Mouse (Mus musculus): ENCODE measurements around the gene Chad.

Chad gene

GRCm38 (mm10) chr11:94565151-94565479 is 268 bp downstream of the Chad start:
- in situ Hi-C loops (cut with MboI; ENCODE audit: low sequenced_read_pairs): no loop called here

DNA sequence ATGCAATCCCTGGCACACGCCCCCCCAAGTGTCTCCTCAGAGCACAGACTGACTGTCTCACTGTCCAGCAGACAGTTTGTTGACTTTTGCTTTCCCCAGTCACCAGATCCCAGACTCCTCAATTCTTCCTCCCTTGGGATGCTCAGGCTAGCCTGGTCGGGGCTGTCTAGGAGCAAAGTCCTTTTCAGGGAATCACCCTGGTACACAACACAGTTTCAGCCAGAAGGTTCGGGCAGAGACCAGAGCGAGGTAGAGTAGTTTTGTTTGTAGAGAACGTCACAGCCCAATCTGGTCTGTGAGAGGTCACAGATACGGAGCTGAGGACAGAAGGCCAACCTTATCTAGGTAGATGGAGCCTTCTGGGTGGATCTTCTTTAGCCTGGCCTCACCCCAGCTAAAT is 1.7 kb downstream of the Chad start:
- in situ Hi-C loops (cut with MboI; ENCODE audit: low sequenced_read_pairs): no loop called here

GRCm38 (mm10) chr11:94567326-94567725 is 2.5 kb downstream of the Chad start:
- in situ Hi-C loops (cut with MboI; ENCODE audit: low sequenced_read_pairs): no loop called here

GRCm38 (mm10) chr11:94570612-94571011 is 5.8 kb downstream of the Chad start:
- in situ Hi-C loops (cut with MboI; ENCODE audit: low sequenced_read_pairs): no loop called here

GRCm38 (mm10) chr11:94571850-94572249 is 7.0 kb downstream of the Chad start:
- in situ Hi-C loops (cut with MboI; ENCODE audit: low sequenced_read_pairs): no loop called here

DNA sequence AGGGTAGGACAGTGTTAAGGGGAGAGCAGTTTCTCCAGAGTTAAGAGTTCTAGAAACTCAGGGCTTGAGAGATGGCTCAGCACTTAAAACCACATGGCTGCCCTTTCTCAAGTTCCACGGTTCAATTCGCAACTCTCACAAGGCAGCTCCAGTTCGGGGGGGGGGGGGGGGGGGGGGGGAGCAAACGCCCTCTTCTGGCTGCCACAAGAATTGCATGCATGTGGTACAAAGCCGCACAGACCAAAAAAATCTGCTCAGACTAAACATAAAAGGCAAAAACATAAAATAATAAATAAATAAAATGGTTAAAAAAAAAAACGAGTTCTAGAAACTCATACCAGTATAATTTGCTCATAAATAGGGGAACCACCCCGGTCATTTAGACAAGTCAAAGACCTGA is 9.7 kb downstream of the Chad start:
- in situ Hi-C loops (cut with MboI; ENCODE audit: low sequenced_read_pairs): no loop called here

DNA sequence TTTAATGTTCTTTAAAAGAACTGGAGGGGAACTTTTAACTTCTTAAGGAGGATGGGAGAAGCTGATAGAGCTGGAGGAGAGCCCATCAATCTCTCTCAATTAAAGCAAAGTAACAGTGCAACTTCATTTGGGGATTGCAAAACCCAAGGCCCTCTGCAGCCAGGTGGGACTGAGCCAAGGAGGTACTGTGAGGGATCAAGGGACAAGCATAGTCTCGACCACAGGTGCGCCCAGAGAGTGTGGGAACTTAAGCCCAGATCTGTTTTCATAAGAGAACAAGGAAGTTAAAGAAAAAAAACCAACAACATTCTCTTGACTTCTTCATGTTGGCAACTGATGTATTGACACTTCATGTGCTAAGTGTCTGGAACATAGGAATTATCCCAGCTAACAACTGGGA is 10.2 kb downstream of the Chad start:
- in situ Hi-C loops (cut with MboI; ENCODE audit: low sequenced_read_pairs): no loop called here

- in situ Hi-C loops (cut with MboI; ENCODE audit: low sequenced_read_pairs): no loop called here
These were observed 11.5 kb downstream of the Chad start for GRCm38 (mm10) chr11:94576361-94576760.

- in situ Hi-C loops (cut with MboI; ENCODE audit: low sequenced_read_pairs): no loop called here
These were observed 15.4 kb downstream of the Chad start for GRCm38 (mm10) chr11:94580111-94580740.

DNA sequence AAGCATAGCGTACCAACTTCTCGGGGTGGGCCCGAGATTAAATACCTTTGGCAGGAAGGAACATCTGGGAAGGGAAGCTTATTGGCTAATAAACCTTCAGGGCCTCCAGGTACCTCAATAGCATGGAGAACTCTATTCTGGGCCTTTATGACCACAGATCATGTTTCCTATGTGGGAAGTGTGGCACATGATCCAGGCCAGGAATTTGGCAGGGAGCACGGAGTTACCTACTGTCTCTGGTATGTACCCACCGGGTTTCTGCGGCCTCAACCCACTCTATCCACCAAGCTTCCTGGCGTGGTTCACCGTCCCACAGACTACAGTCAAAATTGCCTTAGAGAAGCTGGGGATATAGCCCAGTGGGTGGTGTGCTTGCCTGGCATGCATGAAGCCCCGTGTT is 20.2 kb downstream of the Chad start:
- in situ Hi-C loops (cut with MboI; ENCODE audit: low sequenced_read_pairs): no loop called here

GRCm38 (mm10) chr11:94587511-94587910 is 22.7 kb downstream of the Chad start:
- in situ Hi-C loops (cut with MboI; ENCODE audit: low sequenced_read_pairs): no loop called here

DNA sequence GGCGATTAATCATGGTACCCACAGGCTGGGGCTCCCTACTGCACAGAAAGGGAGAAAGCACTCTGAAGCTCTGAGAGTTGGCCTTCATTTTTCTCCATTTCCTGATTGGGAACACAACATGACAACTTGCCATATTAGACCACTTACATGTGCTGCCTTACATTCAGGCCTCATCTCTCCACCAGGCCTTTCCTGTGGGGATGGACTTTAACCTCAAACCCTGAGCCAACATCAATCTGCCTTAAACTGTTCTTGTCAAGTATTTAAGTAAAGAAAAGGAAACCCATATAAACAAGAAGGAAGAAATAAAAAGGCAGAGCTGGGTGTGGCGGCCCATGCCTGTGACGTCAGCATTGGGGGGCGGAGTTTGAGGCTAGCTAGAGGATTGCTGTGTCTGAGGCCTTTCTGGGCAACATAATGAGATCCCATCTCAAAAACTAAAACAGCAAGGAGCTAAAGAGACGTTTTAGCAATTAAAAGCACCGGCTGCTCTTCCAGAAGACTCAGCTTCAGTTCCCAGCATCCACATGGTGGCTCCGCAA is 31.5 kb downstream of the Chad start:
- in situ Hi-C loops (cut with MboI; ENCODE audit: low sequenced_read_pairs): no loop called here

DNA sequence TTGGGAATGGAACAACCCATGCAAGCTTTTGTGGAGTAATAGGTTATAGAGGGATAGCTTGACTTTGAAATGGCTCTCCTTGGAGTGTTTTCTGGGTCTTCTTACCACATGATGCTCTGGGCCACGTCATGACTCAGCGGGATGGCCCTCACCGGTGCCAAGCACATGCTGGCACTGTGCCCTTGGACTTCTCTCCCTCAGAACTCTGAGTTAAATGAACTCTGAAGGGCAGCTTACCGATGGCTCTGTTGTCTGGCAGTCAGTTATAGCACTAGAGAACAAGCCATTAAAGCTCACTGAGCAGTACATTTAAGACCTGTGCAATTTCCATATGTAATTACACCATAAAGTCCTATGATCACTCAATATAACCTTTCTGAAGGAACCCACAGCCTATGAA is 32.5 kb downstream of the Chad start:
- in situ Hi-C loops (cut with MboI; ENCODE audit: low sequenced_read_pairs): no loop called here

GRCm38 (mm10) chr11:94598437-94599120 is 33.7 kb downstream of the Chad start:
- in situ Hi-C loops (cut with MboI; ENCODE audit: low sequenced_read_pairs): no loop called here

GRCm38 (mm10) chr11:94600447-94600846 is 35.6 kb downstream of the Chad start:
- in situ Hi-C loops (cut with MboI; ENCODE audit: low sequenced_read_pairs): no loop called here

DNA sequence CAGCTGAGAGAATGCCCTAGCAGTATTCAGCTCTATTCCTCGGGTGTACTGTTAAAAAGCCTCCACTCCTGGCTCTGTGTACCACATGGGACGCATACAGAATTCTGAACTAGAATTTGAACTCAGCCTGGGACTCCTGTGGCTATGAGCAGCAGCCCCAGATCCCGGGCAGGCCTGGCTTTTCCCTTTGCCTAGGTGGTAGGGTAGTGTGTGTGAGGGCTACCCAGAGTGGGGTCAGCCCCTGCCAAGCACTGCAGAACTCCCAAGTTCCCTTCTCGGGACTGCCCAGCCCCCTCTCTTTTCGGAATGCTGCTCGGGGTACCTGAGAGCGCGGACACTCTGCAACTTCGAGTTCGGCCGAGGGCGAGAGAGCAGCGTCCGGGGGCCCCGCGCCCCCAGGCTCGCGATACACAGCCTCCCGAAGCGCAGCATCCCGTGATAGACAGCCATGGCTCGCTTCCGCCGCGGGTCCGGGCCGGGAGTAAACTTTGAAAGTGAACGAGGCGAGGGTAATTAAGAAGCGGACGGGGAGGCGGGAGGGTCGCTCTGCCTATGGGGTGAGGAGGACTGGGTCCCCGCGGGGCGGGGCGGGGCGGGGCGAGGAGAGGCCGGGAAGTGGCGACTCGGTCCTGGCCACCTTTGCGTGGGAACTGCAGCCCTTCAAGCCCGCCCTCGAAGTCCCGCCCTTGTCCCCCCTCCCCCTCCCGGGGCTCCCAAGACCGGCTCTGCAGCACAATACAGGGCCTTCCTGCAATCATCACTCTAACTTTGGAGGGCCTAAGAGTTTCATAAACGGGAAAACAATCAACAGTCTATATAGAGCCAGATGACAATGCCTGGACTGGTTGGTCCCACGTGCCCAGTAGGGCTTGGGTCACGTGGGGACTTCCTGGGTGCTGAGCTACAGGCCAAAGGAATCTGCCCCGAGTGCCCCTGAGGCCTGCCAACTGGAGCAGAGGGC is 36.8 kb downstream of the Chad start, which contains the start of gene Acsf2:
TSS of gene Acsf2 (minus strand) at position 551 of the 961 bp plus-strand sequence.
- in situ Hi-C loops (cut with MboI; ENCODE audit: low sequenced_read_pairs): no loop called here

DNA sequence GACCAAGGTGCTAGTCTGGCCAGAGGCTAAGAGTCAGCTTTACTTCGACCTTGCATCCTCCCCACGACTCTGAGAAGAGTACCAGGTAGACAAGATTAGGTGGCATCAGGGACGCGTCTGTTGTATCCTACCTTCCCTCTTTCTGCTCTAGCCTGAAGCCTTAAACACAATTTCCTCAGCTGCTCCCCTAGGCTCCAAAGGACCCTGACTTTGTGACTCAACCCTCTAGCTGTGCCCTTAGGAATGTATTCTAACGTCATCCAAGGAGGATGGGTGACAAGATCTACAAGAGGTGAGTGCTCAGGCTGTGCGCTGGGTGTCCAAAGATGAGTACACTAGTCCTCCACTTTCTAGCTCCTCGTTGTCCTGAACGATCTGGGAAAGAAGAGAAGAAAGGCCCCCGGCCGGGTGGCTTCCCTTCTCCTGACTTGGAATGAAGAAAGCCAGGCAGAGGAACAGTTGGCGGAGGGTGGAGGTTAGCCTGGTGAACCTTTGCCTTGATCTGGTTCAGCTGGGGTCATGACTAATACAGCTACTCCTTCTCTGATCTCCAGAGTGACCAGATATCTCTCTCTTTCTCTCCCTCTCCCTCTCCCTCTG is 37.6 kb downstream of the Chad start:
- in situ Hi-C loops (cut with MboI; ENCODE audit: low sequenced_read_pairs): no loop called here

- in situ Hi-C loops (cut with MboI; ENCODE audit: low sequenced_read_pairs): no loop called here
These were observed 46.2 kb downstream of the Chad start for GRCm38 (mm10) chr11:94610744-94611740.

GRCm38 (mm10) chr11:94614603-94615002 is 49.8 kb downstream of the Chad start:
- in situ Hi-C loops (cut with MboI; ENCODE audit: low sequenced_read_pairs): no loop called here

- in situ Hi-C loops (cut with MboI; ENCODE audit: low sequenced_read_pairs): no loop called here
These were observed 50.6 kb downstream of the Chad start for GRCm38 (mm10) chr11:94615494-94615893.

Data from CH12F3 (cell line).